Mouse (Mus musculus): Measurements from ENCODE around the gene Krtdap.

DNA sequence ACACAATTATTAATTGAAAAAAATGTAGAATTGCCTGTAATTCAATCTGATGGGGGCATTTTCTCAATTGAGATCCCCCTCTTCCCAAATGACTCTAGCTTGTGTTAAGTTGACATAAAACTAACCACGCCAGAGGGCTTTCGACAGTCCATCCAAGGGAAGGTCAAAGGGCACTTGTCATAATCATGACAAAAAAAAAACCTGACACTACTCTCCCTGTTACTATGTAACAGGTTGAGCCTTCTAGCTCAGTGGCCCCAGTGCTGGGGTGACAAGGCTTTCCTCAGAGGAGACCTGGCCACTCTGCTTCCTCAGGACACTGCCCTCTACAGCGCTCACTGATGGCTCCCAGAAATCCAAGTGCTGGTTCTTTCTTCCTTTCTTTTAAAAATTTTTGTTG is 36.6 kb downstream of the Krtdap start:
- no peak for TF ChIP-seq CTCF (IDR thresholded peaks at IDR 0.05; ENCODE audit: low read depth, low read length)
- TF ChIP-seq POLR2A (IDR thresholded peaks at IDR 0.05; ENCODE audit: insufficient read depth, low read length), result no peak
- no peak for TF ChIP-seq EP300 (IDR thresholded peaks at IDR 0.05; ENCODE audit: insufficient read depth, low read depth, low read length)
